Mouse (Mus musculus) ES-Bruce4 (cell line): ENCODE measurements around the gene Tas2r103. TPM values are rescaled to one million over a fixed set of nuclear protein-coding genes. Genes with fewer than 3 reads are reported as not detected.

Experiments
- H3K27ac ChIP-seq: 2 replicates; pipeline ENCODE4 v1.5.1; 2012; ENCODE audit warnings: low read length, inconsistent platforms; ENCODE audit not compliant: insufficient read depth
- H3K27me3 ChIP-seq: 2 replicates; pipeline ENCODE4 v1.6.1; 2012; ENCODE audit warnings: mild to moderate bottlenecking, low read length, inconsistent platforms; ENCODE audit not compliant: control insufficient read depth, poor library complexity, insufficient read depth, severe bottlenecking
- H3K36me3 ChIP-seq: 2 replicates; pipeline ENCODE4 v1.6.1; 2012; ENCODE audit warnings: inconsistent platforms, mild to moderate bottlenecking, low read length, moderate library complexity; ENCODE audit not compliant: control insufficient read depth, poor library complexity, insufficient read depth, severe bottlenecking
- H3K4me1 ChIP-seq: one replicate; pipeline ENCODE4 v1.8.1; 2011; ENCODE audit warnings: low read length; ENCODE audit not compliant: control insufficient read depth, insufficient read depth
- H3K4me3 ChIP-seq: 2 replicates; pipeline ENCODE4 v1.5.1; 2011; ENCODE audit warnings: low read depth, mild to moderate bottlenecking, low read length
- H3K9ac ChIP-seq: 2 replicates; pipeline ENCODE4 v1.6.1; 2012; ENCODE audit warnings: low read depth, mild to moderate bottlenecking, inconsistent platforms; ENCODE audit not compliant: poor library complexity, severe bottlenecking
- H3K9me3 ChIP-seq: replicated peaks from 2 replicates; pipeline ENCODE4 v1.6.1; 2012; ENCODE audit warnings: mild to moderate bottlenecking, low read length, inconsistent platforms; ENCODE audit not compliant: control insufficient read depth, poor library complexity, insufficient read depth, severe bottlenecking
- CTCF ChIP-seq: IDR thresholded peaks from one replicate; pipeline ENCODE4 v1.8.1; 2011; ENCODE audit warnings: low read depth, low read length
- EP300 ChIP-seq: IDR thresholded peaks from 2 replicates; pipeline ENCODE4 v1.6.1; 2011; ENCODE audit warnings: low read depth, low read length; ENCODE audit not compliant: insufficient read depth
- POLR2A ChIP-seq: IDR thresholded peaks from one replicate; pipeline ENCODE4 v1.8.1; 2011; ENCODE audit warnings: low read length; ENCODE audit not compliant: insufficient read depth
- polyA plus RNA-seq: library from polyadenylated mRNA; stranded (reverse); fragments of >200 nt; gene quantifications from 2 replicates; pipeline ENCODE4 v1.2.4, GENCODE M21; 2011; ENCODE audit warnings: low read depth; ENCODE audit not compliant: missing spikeins, insufficient read depth, insufficient read length

Gene Tas2r103
- not detected in 2 replicates for polyA plus RNA-seq

- no peak within 1 kb of the TSS for H3K4me3 ChIP-seq
- no peak within 1 kb of the TSS for H3K27ac ChIP-seq
- H3K4me1 ChIP-seq, result no peaks in the 10 kb centered on the region
- no peaks in the 10 kb centered on the region for H3K27me3 ChIP-seq
- H3K9me3 ChIP-seq, result no peaks in the 10 kb centered on the region
- no peak within 1 kb of the TSS for H3K9ac ChIP-seq
- H3K36me3 ChIP-seq, result no peaks in the 10 kb centered on the region
- no peak for TF ChIP-seq CTCF
- TF ChIP-seq EP300, result no peak
Observed at GRCm38 (mm10) chr6:133037001-133037400, at the start of gene Tas2r103. Gene Tas2r103 (minus strand): TSS chr6:133037101.

- Histone ChIP-seq H3K9ac (no peak within 1 kb of the TSS), H3K4me3 (no peak within 1 kb of the TSS), H3K4me1 (no peaks in the 10 kb centered on the region), H3K36me3 (no peaks in the 10 kb centered on the region), H3K27me3 (no peaks in the 10 kb centered on the region), H3K27ac (no peak within 1 kb of the TSS), H3K9me3 (no peaks in the 10 kb centered on the region)
- TF ChIP-seq POLR2A, result no peak
- TF ChIP-seq EP300, result no peak
- TF ChIP-seq CTCF, result no peak
Observed at GRCm38 (mm10) chr6:133055716-133056115, 18.8 kb upstream of the Tas2r103 start, which contains the start of gene Tas2r140. Gene Tas2r140 (minus strand): TSS chr6:133055816.

Other genes with a start within 250 kb of the Tas2r103 start
- not detected in 2 replicates for gene Tas2r117, start 234.3 kb downstream of the Tas2r103 start, polyA plus RNA-seq
- not detected in 2 replicates for gene Tas2r123, start 190.0 kb downstream of the Tas2r103 start, polyA plus RNA-seq
- not detected in 2 replicates for gene Tas2r116, start 181.7 kb downstream of the Tas2r103 start, polyA plus RNA-seq
- gene Tas2r110, start 169.1 kb downstream of the Tas2r103 start, polyA plus RNA-seq, result not detected in 2 replicates
- not detected in 2 replicates for gene Tas2r113, start 144.1 kb downstream of the Tas2r103 start, polyA plus RNA-seq
- gene Tas2r125, start 127.5 kb downstream of the Tas2r103 start, polyA plus RNA-seq, result not detected in 2 replicates
- gene Tas2r129, start 86.0 kb downstream of the Tas2r103 start, polyA plus RNA-seq, result not detected in 2 replicates
- gene Tas2r131, start 79.2 kb downstream of the Tas2r103 start, polyA plus RNA-seq, result not detected in 2 replicates
- not detected in 2 replicates for gene Tas2r109, start 56.1 kb downstream of the Tas2r103 start, polyA plus RNA-seq
- not detected in 2 replicates for gene Tas2r140, start 18.7 kb upstream of the Tas2r103 start, polyA plus RNA-seq
- 10.8 and 11.0 TPM in 2 replicates for gene Smim10l1, start 67.8 kb upstream of the Tas2r103 start, polyA plus RNA-seq